Mouse (Mus musculus): Measurements from ENCODE around the gene Adam1a. TPM values are rescaled to one million over a fixed set of nuclear protein-coding genes. Genes with fewer than 3 reads are reported as not detected.
"Not testable (repeated sequence)": the region's sequence is repeated elsewhere in the genome, so short reads cannot be mapped to it uniquely, and the experiment has no call there.

The Adam1a gene
- polyA plus RNA-seq, 1 experiment: 2.6 TPM

GRCm38 (mm10) chr5:121566035-121566681 is 20.9 kb upstream of the Adam1a start:
- 48% methylated on average over 16 of the region's 16 CpGs for WGBS
- no peak for DNase-seq (ENCODE audit: low read depth, low spot score)

GRCm38 (mm10) chr5:121564468-121564895 is 19.2 kb upstream of the Adam1a start:
- DNase-seq (ENCODE audit: low read depth, low spot score): no peak

GRCm38 (mm10) chr5:121562436-121562835 is 17.2 kb upstream of the Adam1a start:
- DNase-seq (ENCODE audit: low read depth, low spot score): no peak
- 68% methylated on average over 3 of the region's 3 CpGs for WGBS

More at GRCm38 (mm10) chr5:121564468-121564895, 19.2 kb upstream of the Adam1a start:
- WGBS: 4% methylated on average over 11 of the region's 11 CpGs

GRCm38 (mm10) chr5:121549196-121549595 is 3.9 kb upstream of the Adam1a start:
- WGBS: 85% methylated on average over 7 of the region's 7 CpGs
- no peak for DNase-seq (ENCODE audit: low read depth, low spot score)

GRCm38 (mm10) chr5:121547084-121547483 is 1.8 kb upstream of the Adam1a start:
- 89% methylated on average over 3 of the region's 3 CpGs for whole genome bisulfite sequencing
- no peak for DNase-seq (ENCODE audit: low read depth, low spot score)

- no peak for DNase-seq (ENCODE audit: low read depth, low spot score)
- 9% methylated on average over 6 of the region's 6 CpGs for WGBS
Observed at GRCm38 (mm10) chr5:121546530-121546895, 1.2 kb upstream of the Adam1a start.

GRCm38 (mm10) chr5:121545793-121546529 is 679 bp upstream of the Adam1a start, which contains the start of gene Mapkapk5:
Mapkapk5 (minus strand) TSS chr5:121545905.
- DNase-seq (ENCODE audit: low read depth, low spot score): peak; percentile 71
- 1% methylated on average over 55 of the region's 55 CpGs for WGBS

- 70% methylated on average over 3 of the region's 3 CpGs for WGBS
Observed at GRCm38 (mm10) chr5:121543370-121543769, 1.9 kb downstream of the Adam1a start.

GRCm38 (mm10) chr5:121541235-121541634 is 4.0 kb downstream of the Adam1a start:
- WGBS: 60% methylated on average over 7 of the region's 7 CpGs
- no peak for DNase-seq (ENCODE audit: low read depth, low spot score)

More at GRCm38 (mm10) chr5:121543370-121543769, 1.9 kb downstream of the Adam1a start:
- no peak for DNase-seq (ENCODE audit: low read depth, low spot score)

- 74% methylated on average over 5 of the region's 5 CpGs for WGBS
- DNase-seq (ENCODE audit: low read depth, low spot score): no peak
Observed at GRCm38 (mm10) chr5:121540066-121540465, 5.2 kb downstream of the Adam1a start.

DNA sequence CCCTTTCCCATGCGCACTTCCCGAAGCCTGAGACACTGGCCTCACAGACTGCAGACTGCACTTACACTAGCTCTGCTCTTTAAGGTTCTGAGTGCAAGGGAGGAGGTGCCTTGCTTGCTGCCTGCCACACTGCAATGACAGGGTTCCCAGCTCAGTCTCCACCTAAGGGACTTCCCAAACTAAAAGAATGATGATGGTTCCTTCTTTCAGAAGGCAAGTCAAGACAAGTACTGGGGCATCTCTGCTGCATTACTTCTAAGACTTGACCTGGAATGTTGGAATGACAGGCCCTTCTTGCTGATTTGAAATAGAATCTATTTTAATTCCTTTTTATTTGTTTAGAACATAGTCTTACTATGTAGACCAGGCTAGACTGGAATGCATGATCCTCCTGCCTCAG is 7.7 kb downstream of the Adam1a start:
- WGBS: 90% methylated on average over 2 of the region's 2 CpGs
- no peak for DNase-seq (ENCODE audit: low read depth, low spot score)

- DNase-seq (ENCODE audit: low read depth, low spot score): no peak
- 74% methylated on average over 7 of the region's 7 CpGs for WGBS
Observed at GRCm38 (mm10) chr5:121536921-121537555, 8.2 kb downstream of the Adam1a start.

DNA sequence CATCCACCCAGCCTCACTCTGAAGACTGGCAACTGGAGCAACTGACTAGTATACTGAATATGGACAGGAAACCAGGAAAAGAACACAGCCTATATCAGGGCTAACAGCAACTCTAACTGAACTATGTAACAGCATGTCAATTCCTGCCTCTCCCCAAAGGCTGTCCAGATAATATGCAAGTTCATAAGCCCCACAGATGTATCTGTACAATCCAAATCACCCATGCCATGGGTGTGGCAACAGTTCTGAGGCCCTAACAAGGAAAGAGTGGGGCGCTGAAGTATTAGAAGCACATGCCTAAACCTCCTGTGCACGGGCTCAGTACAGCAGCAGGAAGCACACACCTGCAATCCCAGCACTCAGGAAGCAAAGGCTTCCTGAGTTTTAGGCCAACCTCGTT is 10.2 kb downstream of the Adam1a start:
- 81% methylated on average over 3 of the region's 3 CpGs for WGBS

GRCm38 (mm10) chr5:121534521-121534920 is 10.8 kb downstream of the Adam1a start:
- no peak for DNase-seq (ENCODE audit: low read depth, low spot score)
- WGBS: 96% methylated on average over 5 of the region's 5 CpGs

More for the DNA sequence above, 10.2 kb downstream of the Adam1a start:
- DNase-seq (ENCODE audit: low read depth, low spot score): no peak

DNA sequence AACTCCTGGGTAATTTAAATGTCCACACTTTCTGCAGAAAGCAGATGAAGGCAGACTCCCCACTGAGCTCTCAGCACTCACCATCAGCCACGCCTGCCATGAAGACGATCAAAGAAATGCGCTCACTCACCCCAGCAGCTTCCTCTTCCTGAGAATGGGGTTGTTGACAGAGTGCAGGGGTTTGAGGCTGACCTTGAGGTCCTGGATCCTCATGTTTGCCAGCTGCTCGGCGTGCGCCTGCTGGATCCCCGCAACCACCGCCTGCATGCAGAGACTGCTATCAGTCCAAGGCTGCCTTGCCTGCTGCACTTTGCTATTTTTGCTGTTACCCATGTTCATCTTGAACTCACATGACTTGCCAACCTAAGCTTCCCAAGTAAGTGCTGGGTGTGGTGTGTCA is 18.3 kb downstream of the Adam1a start:
- WGBS: 76% methylated on average over 8 of the region's 8 CpGs
- DNase-seq (ENCODE audit: low read depth, low spot score): no peak

GRCm38 (mm10) chr5:121526526-121526925 is 18.8 kb downstream of the Adam1a start:
- DNase-seq (ENCODE audit: low read depth, low spot score): no peak
- WGBS: 88% methylated on average over 7 of the region's 7 CpGs

DNA sequence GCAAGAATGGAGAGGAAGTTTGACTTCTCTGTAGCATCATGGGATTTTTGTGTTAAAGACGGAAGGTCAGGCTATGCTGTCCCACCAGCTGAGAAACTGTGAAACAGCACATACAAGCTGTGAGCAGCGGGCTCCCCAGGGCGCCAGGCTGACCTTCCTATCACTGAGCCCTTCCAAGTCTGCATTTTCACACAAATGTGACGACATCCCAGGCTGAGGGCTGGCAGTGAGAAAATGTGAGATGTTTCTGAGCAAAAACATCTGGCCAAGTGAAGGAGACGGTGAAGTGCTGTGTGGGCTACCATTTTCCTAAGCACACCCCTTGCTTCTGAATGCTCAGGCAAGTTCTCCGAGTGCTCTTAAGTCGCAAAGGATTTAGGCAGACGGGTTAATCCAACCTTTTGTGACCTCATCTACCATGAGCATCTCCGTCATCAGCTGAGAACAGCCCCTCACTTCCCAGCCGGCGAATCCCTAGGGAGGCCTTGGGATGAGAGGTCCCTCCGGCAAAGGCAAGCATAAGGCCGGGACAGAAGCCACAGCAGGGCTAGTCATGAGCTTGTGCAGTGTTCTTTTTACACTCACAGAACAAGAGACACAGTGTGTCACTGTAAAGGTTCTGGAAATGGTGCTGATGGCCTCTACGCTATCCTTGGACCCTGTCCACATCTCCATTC is 19.4 kb downstream of the Adam1a start:
- no peak for DNase-seq (ENCODE audit: low read depth, low spot score)
- 91% methylated on average over 14 of the region's 14 CpGs for WGBS

DNA sequence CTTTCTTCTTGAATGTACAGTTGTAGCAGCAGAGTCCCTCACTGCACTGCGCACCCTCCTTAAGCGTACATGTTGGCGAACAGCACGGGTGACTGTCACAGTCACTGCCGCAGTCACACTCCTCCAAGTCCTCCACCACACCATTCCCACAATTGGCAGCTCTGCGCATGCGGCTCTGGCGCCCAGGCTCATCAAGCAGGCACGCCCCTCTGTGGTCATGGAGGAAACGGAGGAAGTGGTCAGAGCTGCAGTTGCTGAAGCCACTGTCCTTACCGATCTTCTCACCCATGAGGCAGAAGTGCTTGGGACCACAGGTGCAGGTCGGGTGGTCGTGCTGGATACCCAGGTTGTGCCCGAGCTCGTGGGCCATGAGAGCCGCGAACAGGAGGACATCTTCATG is 25.5 kb downstream of the Adam1a start:
- not testable (repeated sequence) for DNase-seq (ENCODE audit: low read depth, low spot score)
- 80% methylated on average over 11 of the region's 17 CpGs for WGBS

- no peak for DNase-seq (ENCODE audit: low read depth, low spot score)
- 90% methylated on average over 9 of the region's 9 CpGs for WGBS
Observed at GRCm38 (mm10) chr5:121518983-121519382, 26.3 kb downstream of the Adam1a start.

GRCm38 (mm10) chr5:121510009-121510408 is 35.3 kb downstream of the Adam1a start:
- peak; percentile 55 for DNase-seq (ENCODE audit: low read depth, low spot score)
- WGBS: 42% methylated on average over 7 of the region's 7 CpGs
